Mouse (Mus musculus) kidney, embryonic 14.5 days (tissue): ENCODE results near the gene Fam166a. TPM values are rescaled to one million over a fixed set of nuclear protein-coding genes. Genes with fewer than 3 reads are reported as not detected.
A peak's percentile ranks its signal among the peaks of the same experiment; 100 is the strongest.

Experiments used
- ATAC-seq: fragments of 200-750 bp; cut with Nextera tagmentation; 2 replicates; pipeline ENCODE4 v1.8.0; 2017; ENCODE audit warnings: moderate number of reproducible peaks, mild to moderate bottlenecking, moderate TSS enrichment, moderate library complexity; ENCODE audit not compliant: low FRiP score, low TSS enrichment
- H3K27ac ChIP-seq: fragments of 300-500 bp; sonication (generic); 2 replicates; pipeline ENCODE4 v1.5.1; 2014; ENCODE audit warnings: low read depth, mild to moderate bottlenecking, low read length, moderate library complexity, mixed read lengths
- H3K27me3 ChIP-seq: fragments of 300-500 bp; sonication (generic); 2 replicates; pipeline ENCODE4 v1.6.1; 2014; ENCODE audit warnings: mild to moderate bottlenecking, low read length; ENCODE audit not compliant: control insufficient read depth, insufficient read depth
- H3K36me3 ChIP-seq: fragments of 300-500 bp; sonication (generic); 2 replicates; pipeline ENCODE4 v1.6.1; 2014; ENCODE audit warnings: low read length, mixed read lengths; ENCODE audit not compliant: control insufficient read depth, insufficient read depth
- H3K4me1 ChIP-seq: fragments of 300-500 bp; sonication (generic); 2 replicates; pipeline ENCODE4 v1.6.1; 2014; ENCODE audit warnings: low read length, mixed read lengths; ENCODE audit not compliant: control insufficient read depth, insufficient read depth
- H3K4me2 ChIP-seq: fragments of 300-500 bp; sonication (generic); replicated peaks from 2 replicates; pipeline ENCODE4 v1.6.1; 2014; ENCODE audit warnings: low read depth, mild to moderate bottlenecking, low read length
- H3K4me3 ChIP-seq: fragments of 300-500 bp; sonication (generic); 2 replicates; pipeline ENCODE4 v1.5.1; 2014; ENCODE audit warnings: mild to moderate bottlenecking, low read length
- H3K9ac ChIP-seq: fragments of 300-500 bp; sonication (generic); 2 replicates; pipeline ENCODE4 v1.6.1; 2014; ENCODE audit warnings: low read depth, mild to moderate bottlenecking, low read length, moderate library complexity
- H3K9me3 ChIP-seq: fragments of 300-500 bp; sonication (generic); 2 replicates; pipeline ENCODE4 v1.6.1; 2016; ENCODE audit warnings: low read length; ENCODE audit not compliant: control insufficient read depth
- WGBS: fragments of 180-500 bp; shearing (Covaris S2); extraction: QIAGEN DNeasy Blood & Tissue Kit; methylation state at CpG from one replicate; pipeline ENCODE4 v1.1.7; 2014; 5-methylcytosine and 5-hydroxymethylcytosine counted together
- polyA plus RNA-seq: library from polyadenylated mRNA; unstranded; fragments of >200 nt; fragmentation: Nextera tagmentation; extraction: Ambion mirVana; gene quantifications from 2 replicates; pipeline ENCODE4 v1.2.1, GENCODE M21; 2014

Gene Fam166a
- polyA plus RNA-seq, 1 experiment from 2014 or later, result 0.55 TPM

DNA sequence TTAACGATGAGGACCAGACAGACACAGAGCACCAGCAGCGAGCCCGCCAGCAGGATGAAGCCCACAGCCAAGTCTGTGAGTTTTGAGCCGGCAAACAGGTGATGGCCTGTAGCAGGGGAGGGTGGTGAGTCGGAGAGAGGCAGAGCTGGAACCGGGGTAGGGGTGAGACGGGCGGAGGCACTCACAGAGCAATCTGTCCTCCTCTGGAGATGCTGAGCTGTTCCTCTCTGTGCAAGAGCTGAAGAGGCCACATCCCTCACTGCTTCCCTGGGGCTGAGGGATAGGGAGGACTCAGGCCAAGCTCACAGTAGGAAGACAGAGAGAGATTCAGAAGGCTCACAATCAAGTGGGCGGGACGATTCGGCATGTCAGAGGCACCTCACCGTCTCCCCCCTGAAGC is 12.5 kb downstream of the Fam166a start:
- Histone ChIP-seq H3K4me1 (peaks cover 5% of the 10 kb centered on the region; the same call in 1 of the 2 replicates), H3K4me3 (no peak overlapping the region), H3K27ac (no peak overlapping the region), H3K36me3 (no peaks in the 10 kb centered on the region), H3K27me3 (no peaks in the 10 kb centered on the region), H3K4me2 (no peak overlapping the region), H3K9me3 (no peaks in the 10 kb centered on the region), H3K9ac (no peak overlapping the region)
- ATAC-seq, result no peak
- WGBS, result 57% methylated on average over 12 of the region's 12 CpGs

DNA sequence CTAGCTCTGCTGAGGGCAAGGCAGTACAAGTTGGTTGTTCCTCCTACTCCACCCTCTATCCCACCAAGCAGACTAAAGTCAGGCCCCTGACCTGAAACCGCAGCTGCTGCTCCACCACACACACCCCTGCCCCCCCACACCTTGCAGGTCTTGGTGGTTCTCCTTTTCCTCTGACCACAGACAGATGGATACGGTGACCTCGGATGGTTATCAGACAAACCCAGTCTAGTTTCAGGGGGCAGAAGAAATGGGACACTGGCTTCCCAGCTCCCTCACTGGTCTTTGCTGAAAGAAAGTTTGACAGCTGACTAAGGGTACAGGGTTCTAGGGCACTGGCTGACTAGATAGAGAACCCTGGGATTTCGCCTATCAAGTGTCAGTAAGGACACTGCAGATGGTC is 14.9 kb downstream of the Fam166a start:
- ATAC-seq, result no peak
- no peak overlapping the region for H3K4me2 ChIP-seq
- WGBS, result 85% methylated on average over 4 of the region's 4 CpGs
- no peaks in the 10 kb centered on the region for H3K9me3 ChIP-seq
- H3K4me3 ChIP-seq, result no peak overlapping the region
- H3K27ac ChIP-seq, result no peak overlapping the region
- no peaks in the 10 kb centered on the region for H3K36me3 ChIP-seq
- no peaks in the 10 kb centered on the region for H3K27me3 ChIP-seq
- no peaks in the 10 kb centered on the region for H3K4me1 ChIP-seq
- H3K9ac ChIP-seq, result no peak overlapping the region

GRCm38 (mm10) chr2:25234050-25234449 is 15.5 kb downstream of the Fam166a start, which contains the start of gene Slc34a3:
TSS of gene Slc34a3 (minus strand) at chr2:25234364.
- no peaks in the 10 kb centered on the region for H3K27me3 ChIP-seq
- no peak within 1 kb of the TSS for H3K9ac ChIP-seq
- no peak within 1 kb of the TSS for H3K4me3 ChIP-seq
- WGBS, result 68% methylated on average over 3 of the region's 3 CpGs
- ATAC-seq, result no peak
- no peak within 1 kb of the TSS for H3K4me2 ChIP-seq
- H3K27ac ChIP-seq, result no peak within 1 kb of the TSS
- H3K36me3 ChIP-seq, result no peaks in the 10 kb centered on the region
- no peaks in the 10 kb centered on the region for H3K9me3 ChIP-seq
- H3K4me1 ChIP-seq, result no peaks in the 10 kb centered on the region

- 68% methylated on average over 5 of the region's 5 CpGs for WGBS
- H3K4me1 ChIP-seq, result no peaks in the 10 kb centered on the region
- H3K9ac ChIP-seq, result no peak overlapping the region
- H3K27ac ChIP-seq, result no peak overlapping the region
- ATAC-seq, result no peak
- H3K4me3 ChIP-seq, result no peak overlapping the region
- no peak overlapping the region for H3K4me2 ChIP-seq
- H3K27me3 ChIP-seq, result no peaks in the 10 kb centered on the region
- no peaks in the 10 kb centered on the region for H3K36me3 ChIP-seq
- no peaks in the 10 kb centered on the region for H3K9me3 ChIP-seq
Measured at GRCm38 (mm10) chr2:25234551-25235220, 16.1 kb downstream of the Fam166a start.

DNA sequence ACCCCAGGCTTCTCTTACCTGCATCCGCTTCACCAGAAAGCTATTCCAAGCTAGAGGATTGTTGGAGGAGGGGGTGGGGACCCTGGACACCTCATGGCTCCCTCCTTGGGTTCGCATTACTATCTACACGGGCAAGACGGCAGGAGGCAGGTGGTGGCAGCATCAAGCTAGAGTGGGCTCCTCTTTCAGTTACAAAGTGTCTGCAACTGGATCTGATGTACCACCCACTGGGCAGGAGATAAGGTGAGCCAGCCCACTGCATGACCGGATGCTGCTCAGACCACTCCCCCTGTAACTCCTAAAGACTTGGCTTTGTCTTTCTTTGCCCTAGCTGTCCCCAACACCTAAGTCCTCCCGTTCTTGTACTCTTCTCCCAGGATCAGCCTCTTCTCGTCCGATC is 18.1 kb downstream of the Fam166a start, which contains the start of gene Rnf224:
Gene Rnf224 (minus strand): TSS at position 174 of the 400 bp plus-strand sequence.
- no peak within 1 kb of the TSS for H3K27ac ChIP-seq
- H3K36me3 ChIP-seq, result no peaks in the 10 kb centered on the region
- no peak for ATAC-seq
- H3K4me1 ChIP-seq, result peaks cover 5% of the 10 kb centered on the region; the same call in 1 of the 2 replicates
- H3K9ac ChIP-seq, result no peak within 1 kb of the TSS
- 32% methylated on average over 8 of the region's 8 CpGs for WGBS
- H3K4me3 ChIP-seq, result no peak within 1 kb of the TSS
- no peak within 1 kb of the TSS for H3K4me2 ChIP-seq
- H3K9me3 ChIP-seq, result no peaks in the 10 kb centered on the region
- no peaks in the 10 kb centered on the region for H3K27me3 ChIP-seq

- H3K4me1 ChIP-seq, result peaks cover 7% of the 10 kb centered on the region; the same call in 1 of the 2 replicates
- no peak for ATAC-seq
Measured at GRCm38 (mm10) chr2:25237522-25237921, 19.0 kb downstream of the Fam166a start.

GRCm38 (mm10) chr2:25238106-25238505 is 19.6 kb downstream of the Fam166a start:
- H3K27me3 ChIP-seq, result peaks cover 10% of the 10 kb centered on the region; the same call in 1 of the 2 replicates

More at GRCm38 (mm10) chr2:25237522-25237921, 19.0 kb downstream of the Fam166a start:
- Histone ChIP-seq H3K27ac (no peak overlapping the region), H3K9me3 (no peaks in the 10 kb centered on the region), H3K27me3 (peaks cover 6% of the 10 kb centered on the region; the same call in 1 of the 2 replicates), H3K4me3 (no peak overlapping the region), H3K4me2 (no peak overlapping the region), H3K9ac (no peak overlapping the region), H3K36me3 (no peaks in the 10 kb centered on the region)
- whole genome bisulfite sequencing, result 58% methylated on average over 4 of the region's 4 CpGs

GRCm38 (mm10) chr2:25239766-25240165 is 21.2 kb downstream of the Fam166a start:
- Histone ChIP-seq H3K27ac (no peak overlapping the region), H3K4me2 (no peak overlapping the region), H3K27me3 (peaks cover 10% of the 10 kb centered on the region; the same call in 1 of the 2 replicates), H3K4me3 (no peak overlapping the region), H3K9ac (no peak overlapping the region), H3K4me1 (peaks cover 12% of the 10 kb centered on the region; the same call in 1 of the 2 replicates), H3K9me3 (no peaks in the 10 kb centered on the region), H3K36me3 (no peaks in the 10 kb centered on the region)
- WGBS, result 82% methylated on average over 3 of the region's 3 CpGs
- ATAC-seq, result no peak

More at GRCm38 (mm10) chr2:25238106-25238505, 19.6 kb downstream of the Fam166a start:
- H3K4me1 ChIP-seq, result peaks cover 12% of the 10 kb centered on the region; the same call in 1 of the 2 replicates
- no peak overlapping the region for H3K27ac ChIP-seq
- H3K9me3 ChIP-seq, result no peaks in the 10 kb centered on the region
- H3K36me3 ChIP-seq, result no peaks in the 10 kb centered on the region
- ATAC-seq, result no peak
- no peak overlapping the region for H3K4me3 ChIP-seq
- no peak overlapping the region for H3K9ac ChIP-seq
- no peak overlapping the region for H3K4me2 ChIP-seq

DNA sequence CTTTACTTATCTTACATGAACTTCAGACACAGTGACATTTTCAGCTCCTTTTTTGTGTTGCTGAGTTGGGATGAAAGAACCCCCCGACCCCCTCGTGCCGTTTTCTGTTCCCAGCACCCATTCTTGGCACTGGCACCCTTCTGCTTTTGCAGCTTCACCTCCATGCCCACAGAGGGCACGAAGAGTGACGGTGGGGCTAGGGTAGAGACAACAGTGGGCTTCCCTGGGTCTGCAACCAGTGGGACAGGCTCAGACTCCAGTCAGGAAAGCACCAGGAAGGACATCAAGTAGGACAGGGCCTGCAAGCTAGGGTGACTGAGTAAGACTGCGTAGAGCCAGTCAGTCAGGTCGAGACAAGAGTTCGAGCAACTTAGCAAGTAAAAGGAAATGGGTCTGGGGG is 21.8 kb downstream of the Fam166a start:
- H3K27ac ChIP-seq, result no peak overlapping the region; the same call in 1 of the 2 replicates
- H3K9ac ChIP-seq, result peak overlapping the region; percentile 45; the same call in 1 of the 2 replicates
- WGBS, result 55% methylated on average over 8 of the region's 8 CpGs
- no peaks in the 10 kb centered on the region for H3K9me3 ChIP-seq
- H3K4me3 ChIP-seq, result peak overlapping the region; percentile 24
- H3K27me3 ChIP-seq, result peaks cover 10% of the 10 kb centered on the region; the same call in 1 of the 2 replicates
- peaks cover 1% of the 10 kb centered on the region; the same call in 1 of the 2 replicates for H3K36me3 ChIP-seq
- ATAC-seq, result 0 out of 2 replicates have a peak, but pooled peaks have one; percentile 2
- peaks cover 12% of the 10 kb centered on the region; the same call in 1 of the 2 replicates for H3K4me1 ChIP-seq
- H3K4me2 ChIP-seq, result peak overlapping the region; percentile 93
